Mouse (Mus musculus) cerebellum, postnatal 10 days (tissue): ENCODE data around the gene Kifc5b.

Experiments
- DNase-seq, 2 experiments: peaks; one replicate each; pipeline ENCODE4 v3.0.0; 2021; ENCODE audit warnings: mixed read lengths in 2 of 2

Gene Kifc5b

DNA sequence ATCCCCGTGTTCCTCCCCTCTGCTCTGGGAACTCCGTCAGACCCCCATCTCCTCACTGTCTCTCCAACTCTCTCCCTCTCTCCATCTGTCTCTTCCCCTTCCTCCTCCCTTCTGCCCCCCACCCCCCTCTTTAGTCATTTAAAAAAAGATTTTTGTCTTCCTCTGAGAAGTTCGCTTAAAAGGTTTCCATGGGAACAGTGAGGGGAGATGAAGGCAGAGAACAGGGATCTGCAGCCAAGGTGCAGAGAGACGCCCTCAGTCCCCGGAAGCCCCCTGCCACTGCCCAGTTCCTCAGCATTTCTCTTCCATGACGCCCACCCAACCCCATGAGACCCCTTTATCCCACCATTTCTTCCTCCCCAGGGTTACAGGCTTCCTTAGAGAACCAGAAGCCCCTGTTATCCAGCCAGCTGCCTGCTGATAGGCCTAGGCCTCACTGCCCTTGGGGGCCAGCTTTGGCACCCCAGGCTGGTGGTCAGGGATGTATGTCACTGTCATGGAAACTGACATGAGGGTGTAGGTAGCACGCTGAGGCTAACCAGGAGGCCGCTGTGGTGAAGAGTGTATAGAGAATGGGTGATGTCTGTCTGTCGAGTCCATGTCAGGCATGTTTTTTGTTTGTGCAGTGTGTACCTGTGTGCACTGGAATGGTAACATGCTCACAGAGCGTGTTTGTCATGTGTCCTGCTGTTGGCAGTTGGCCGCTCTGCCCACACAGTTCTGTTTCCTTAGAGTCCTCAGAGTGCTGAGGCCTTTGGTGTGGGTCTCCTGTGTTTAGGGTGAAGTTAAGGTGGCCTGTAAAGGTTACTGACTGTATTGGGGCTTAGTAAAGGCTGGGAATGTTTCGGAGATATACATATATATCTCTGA is 30.6 kb downstream of the Kifc5b start:
- DNase-seq = peak in 1 of 2 experiments; percentile 32

DNA sequence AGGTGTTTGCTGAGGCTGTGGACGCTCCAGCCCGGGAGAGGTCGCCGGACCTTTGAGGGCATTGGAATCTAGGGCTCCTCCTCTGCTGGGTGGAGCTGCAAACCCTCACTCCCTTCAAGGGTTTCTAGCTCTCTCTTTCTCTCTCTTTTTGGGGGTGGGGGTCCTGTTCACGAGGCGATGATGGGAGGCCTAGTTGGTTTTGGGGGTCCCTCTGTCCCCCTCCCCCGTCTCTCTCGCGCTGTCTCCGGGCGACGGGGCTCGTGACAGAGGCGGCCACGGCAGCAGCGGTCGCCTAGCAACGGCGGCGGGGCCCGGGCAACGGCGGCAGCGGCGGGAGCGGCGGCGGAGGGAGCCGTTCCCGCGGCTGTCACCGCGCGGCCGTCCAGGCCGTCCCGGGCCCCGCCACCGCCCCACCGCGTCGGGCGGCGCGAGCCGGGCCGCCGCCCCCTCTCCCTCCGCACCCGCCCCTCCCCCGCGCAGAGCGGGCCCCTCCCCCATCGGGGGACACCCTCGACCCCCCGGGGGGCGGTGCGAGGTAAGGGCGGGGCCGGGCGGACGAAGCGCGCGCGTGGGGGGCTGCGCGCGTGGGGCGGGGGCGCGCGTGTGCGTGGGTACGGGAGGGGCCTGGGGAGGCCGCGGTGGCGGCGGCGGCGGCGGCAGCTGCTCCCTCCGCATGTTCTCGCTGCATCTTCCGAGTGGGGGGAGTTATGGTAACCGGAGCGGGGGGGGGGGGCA is 31.6 kb downstream of the Kifc5b start:
- peak; percentile 73 to 77 for DNase-seq

GRCm38 (mm10) chr17:26949051-26949577 is 32.2 kb downstream of the Kifc5b start:
- peak; percentile 36 to 54 for DNase-seq

DNA sequence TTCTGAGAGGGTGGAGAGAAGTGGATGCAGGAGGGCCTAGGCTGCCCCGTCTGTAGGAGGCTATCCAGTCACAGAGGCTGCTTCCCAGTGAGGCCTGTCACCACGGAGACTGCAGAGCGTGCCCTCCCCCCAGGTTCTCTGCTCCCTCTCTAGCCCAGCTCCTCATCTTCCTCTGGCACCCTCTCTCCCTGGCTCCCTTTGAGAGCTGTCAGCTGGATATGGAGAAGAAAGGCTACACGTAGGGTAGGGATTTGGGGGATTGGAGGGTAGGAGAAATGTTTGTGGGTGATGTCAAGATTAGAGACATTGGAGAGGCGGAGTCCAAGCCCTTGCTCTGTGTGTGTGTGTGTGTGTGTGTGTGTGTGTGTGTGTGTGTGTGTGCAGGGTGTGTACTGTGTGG is 33.0 kb downstream of the Kifc5b start:
- peak in 1 of 2 experiments; percentile 17 for DNase-seq

DNA sequence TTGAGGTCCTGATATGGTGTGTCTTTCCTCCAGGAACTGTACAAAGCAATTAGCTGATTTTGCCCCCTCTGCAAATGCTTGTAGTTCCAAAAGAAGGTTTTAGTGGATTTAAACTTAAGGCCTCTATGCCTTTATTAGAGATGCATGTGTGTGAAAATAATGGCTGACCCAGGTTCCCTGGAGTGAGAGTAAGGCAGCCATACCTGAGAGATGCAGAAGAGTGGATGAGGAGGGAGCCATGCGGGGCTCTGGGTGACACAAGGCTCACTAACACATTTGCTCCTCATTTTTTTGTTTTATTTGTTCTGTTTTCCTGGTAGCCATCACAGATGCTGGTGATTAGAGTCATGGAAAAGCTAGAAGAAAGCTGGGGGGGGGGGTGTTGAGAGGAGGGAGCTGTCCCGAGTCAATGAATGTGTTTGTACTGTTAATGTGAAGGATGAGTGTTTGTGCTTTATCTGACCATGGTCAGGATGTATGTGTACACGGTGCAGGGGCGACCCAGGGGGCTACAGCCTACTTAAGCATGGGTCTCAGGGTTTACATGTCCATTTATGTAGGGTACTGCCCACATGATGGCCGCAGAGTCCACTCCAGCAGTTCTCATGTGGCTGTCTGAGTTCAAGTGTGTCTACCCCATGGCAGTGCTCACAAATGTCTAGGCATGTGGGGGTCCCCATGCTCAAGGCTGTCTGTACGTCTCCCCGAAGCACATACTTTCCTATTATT is 33.8 kb downstream of the Kifc5b start:
- peak in 1 of 2 experiments; percentile 5 for DNase-seq

GRCm38 (mm10) chr17:26951406-26951805 is 34.5 kb downstream of the Kifc5b start:
- peak; percentile 85 to 89 for DNase-seq

- DNase-seq = peak in 1 of 2 experiments; percentile 22
Observed at GRCm38 (mm10) chr17:26951952-26952877, 35.3 kb downstream of the Kifc5b start.

DNA sequence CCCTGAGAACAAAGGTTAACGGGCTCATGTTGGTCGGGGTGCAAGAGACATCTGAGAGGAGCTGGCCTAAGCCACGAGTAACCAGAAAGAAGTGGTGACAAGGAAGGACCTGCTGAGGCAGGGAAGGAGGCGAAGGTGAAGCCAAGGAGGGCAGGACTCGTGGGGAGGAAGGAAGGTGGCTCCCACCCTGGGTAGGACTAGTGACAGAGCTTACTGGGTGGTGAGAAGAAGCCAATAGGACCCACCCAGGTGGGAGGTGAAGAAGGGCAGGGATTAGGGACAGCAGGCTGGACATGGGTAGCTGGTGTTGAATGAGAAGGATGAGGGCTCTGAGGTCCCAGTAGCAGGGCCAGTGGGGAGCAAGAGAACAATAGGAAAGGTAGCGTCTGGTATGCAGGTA is 36.3 kb downstream of the Kifc5b start:
- no peak for DNase-seq

DNA sequence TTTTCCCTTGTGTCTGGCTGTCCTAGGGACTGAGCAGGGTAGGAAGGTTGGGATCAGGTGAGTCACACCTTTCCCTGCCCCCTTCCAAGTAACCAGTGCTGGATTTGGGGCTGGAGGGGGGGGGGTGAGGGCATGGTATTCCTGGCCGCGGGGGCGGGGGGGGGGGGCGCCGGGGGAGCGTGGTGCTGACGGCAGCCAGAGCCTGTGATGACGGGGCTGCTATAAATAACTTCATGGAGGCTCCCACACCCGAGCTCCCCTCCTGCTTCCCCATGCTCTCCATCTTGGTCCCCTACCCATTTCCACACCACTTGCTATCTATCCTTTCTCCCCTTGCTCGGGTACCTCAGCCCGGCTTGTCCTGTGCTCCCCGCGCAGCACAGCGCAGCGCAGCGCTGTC is 36.8 kb downstream of the Kifc5b start:
- no peak for DNase-seq

- no peak for DNase-seq
Observed at GRCm38 (mm10) chr17:26956309-26956708, 39.4 kb downstream of the Kifc5b start.

DNA sequence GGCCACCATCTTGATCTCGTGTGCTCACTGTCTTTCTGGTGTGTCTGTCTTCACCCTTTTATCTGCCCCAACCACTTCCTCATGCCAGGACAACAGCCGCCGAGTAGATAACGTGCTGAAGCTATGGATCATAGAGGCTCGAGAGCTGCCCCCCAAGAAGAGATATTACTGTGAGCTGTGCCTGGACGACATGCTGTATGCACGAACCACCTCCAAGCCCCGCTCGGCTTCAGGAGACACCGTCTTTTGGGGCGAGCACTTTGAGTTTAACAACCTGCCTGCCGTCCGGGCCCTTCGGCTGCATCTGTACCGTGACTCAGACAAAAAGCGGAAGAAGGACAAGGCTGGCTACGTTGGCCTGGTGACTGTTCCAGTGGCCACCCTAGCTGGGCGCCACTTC is 40.0 kb downstream of the Kifc5b start:
- DNase-seq = peak in 1 of 2 experiments; percentile 4

DNA sequence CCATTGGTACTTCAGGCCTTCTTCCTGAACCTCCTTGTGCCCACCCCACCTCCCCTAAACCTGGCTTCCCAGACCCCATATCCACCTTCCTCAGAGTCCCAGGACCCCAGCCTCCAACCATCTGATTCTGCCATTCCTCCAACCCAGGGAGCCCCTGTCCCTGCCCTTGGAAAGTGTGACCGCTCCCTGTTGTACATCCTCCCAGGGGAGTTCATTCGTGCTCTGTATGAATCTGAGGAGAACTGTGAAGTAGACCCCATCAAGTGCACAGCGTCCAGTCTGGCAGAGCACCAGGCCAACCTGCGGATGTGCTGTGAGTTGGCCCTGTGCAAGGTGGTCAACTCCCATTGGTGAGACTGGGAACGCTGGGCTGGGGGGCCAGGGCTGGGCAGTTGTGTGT is 41.0 kb downstream of the Kifc5b start:
- peak in 1 of 2 experiments; percentile 9 for DNase-seq

- DNase-seq = peak in 1 of 2 experiments; percentile 6
Observed at GRCm38 (mm10) chr17:26958880-26959279, 42.0 kb downstream of the Kifc5b start.

- DNase-seq = no peak
Observed at GRCm38 (mm10) chr17:26959815-26960214, 42.9 kb downstream of the Kifc5b start.

DNA sequence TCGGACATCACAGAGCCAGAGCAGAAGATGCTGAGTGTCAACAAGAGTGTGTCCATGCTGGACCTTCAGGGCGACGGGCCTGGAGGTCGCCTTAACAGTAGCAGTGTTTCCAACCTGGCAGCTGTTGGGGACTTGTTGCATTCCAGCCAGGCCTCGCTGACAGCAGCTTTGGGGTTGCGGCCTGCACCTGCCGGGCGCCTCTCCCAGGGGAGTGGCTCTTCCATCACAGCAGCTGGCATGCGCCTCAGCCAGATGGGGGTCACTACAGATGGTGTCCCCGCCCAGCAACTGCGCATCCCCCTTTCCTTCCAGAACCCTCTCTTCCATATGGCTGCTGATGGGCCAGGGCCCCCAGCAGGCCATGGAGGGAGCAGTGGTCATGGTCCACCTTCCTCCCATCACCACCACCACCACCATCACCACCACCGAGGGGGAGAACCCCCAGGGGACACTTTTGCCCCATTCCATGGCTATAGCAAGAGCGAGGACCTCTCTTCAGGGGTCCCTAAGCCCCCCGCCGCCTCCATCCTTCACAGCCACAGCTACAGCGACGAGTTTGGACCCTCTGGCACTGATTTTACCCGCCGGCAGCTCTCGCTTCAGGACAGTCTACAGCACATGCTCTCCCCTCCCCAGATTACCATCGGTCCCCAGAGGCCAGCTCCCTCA is 44.8 kb downstream of the Kifc5b start:
- peak; percentile 65 to 73 for DNase-seq

- no peak for DNase-seq
Observed at GRCm38 (mm10) chr17:26966993-26967392, 50.1 kb downstream of the Kifc5b start.

DNA sequence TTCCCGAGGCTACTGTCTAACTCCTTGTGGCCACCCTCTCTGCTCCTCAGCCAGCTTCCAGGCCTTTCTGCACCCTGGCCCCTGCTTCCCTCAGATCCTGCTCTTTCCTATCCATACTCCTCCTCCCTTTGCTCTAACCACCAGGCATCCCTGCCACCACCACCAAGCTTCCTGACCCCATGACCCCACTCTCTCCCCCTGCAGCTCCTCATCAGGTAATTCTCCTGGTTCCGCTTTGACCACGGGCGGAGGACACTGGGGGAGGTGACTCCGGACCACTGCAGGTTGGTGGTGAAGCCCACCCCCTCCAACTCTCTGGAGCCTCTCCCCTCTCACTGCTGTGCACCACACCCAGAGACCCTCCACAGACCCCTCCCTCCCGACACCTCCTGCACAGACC is 50.6 kb downstream of the Kifc5b start:
- DNase-seq = no peak

DNA sequence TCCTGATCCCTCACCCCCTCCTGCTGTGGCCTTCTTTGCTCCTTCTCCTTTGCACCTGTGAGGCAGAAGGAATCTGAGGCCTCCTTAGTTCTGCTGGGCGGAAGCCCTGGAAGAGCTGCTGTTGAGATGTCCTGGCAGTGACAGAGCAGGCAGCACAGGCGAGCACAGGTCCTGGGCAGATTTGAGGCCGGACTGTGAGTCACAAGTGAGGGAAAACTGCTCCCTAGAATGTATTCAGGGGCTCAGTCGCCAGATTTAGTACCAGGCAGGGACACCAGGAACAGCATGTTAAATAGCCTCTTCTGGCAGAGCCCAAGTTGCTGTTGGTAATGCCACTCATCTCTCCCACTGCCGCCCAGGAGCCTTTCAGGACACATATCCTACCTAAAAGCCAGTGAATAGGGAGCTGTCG is 51.3 kb downstream of the Kifc5b start:
- DNase-seq = no peak

GRCm38 (mm10) chr17:26969257-26969656 is 52.4 kb downstream of the Kifc5b start:
- no peak for DNase-seq

DNA sequence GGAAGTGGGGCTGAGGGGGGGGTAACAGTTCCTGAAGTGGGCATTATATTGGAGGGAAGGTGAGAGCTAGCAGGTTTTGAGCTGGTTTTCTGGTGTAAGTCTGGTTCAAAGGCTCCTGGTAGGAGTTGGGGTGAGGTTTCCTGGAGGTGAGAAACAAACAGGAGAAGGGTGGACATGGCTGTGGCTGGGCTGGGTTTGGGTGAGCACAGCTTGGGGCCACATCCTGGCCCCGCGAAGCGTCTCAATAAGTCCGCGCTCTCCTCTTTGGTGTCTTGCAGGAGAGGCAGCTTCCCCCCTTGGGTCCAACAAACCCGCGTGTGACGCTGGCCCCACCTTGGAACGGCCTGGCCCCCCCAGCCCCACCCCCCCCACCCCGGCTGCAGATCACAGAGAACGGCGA is 53.3 kb downstream of the Kifc5b start:
- DNase-seq = no peak

GRCm38 (mm10) chr17:26971247-26971905 is 54.5 kb downstream of the Kifc5b start:
- DNase-seq = peak in 1 of 2 experiments; percentile 30
